Mouse (Mus musculus): ENCODE measurements around the gene Cdc42se2. TPM values are rescaled to one million over a fixed set of nuclear protein-coding genes. Genes with fewer than 3 reads are reported as not detected.

Cdc42se2 gene
- polyA plus RNA-seq, 2 experiments: 51.7 to 77.7 TPM

DNA sequence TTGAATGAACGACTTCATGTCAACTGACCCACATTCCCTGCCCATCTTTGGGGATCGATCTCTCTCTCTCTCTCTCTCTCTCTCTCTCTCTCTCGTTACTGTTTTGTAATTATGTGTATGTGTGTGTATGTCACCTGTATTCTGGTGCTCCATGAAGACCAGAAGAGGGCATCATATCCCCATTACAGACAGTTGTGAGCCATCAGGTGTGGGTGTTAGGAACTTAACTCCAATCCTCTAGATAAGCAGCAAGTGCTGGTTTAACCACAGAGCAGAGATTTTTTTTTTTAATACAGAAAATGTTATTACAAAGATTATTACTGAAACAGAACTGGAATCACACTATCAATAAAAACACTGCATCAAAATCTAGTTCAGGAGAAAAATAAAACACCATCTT is 1.9 kb downstream of the Cdc42se2 start:
- ATAC-seq (ENCODE audit: low FRiP score, low read depth) (no peak), DNase-seq (ENCODE audit: low spot score) (no peak)
- TF ChIP-seq POLR2A (IDR thresholded peaks at IDR 0.05; ENCODE audit: borderline replicate concordance, extremely low read depth, insufficient read depth, insufficient read length): no peak
- Histone ChIP-seq H3K4me2 (replicated peaks; ENCODE audit: low read depth, low read length, severe bottlenecking) (peak overlapping the region; percentile 57), H3K27ac (replicated peaks; ENCODE audit: low read depth, low read length) (no peak overlapping the region), H3K36me3 (ENCODE audit: control insufficient read depth, insufficient read depth, low read length) (no peaks in the 10 kb centered on the region), H3K27me3 (ENCODE audit: control insufficient read depth, insufficient read depth, low read length) (no peaks in the 10 kb centered on the region), H3K4me3 (replicated peaks; ENCODE audit: low read length) (no peak overlapping the region), H3K9ac (ENCODE audit: low read depth, low read length, severe bottlenecking) (no peak overlapping the region), H3K4me1 (ENCODE audit: control insufficient read depth, insufficient read depth, low read length) (peaks cover 15% of the 10 kb centered on the region), H3K9me3 (ENCODE audit: control insufficient read depth, low read length) (no peaks in the 10 kb centered on the region)
- 88% methylated on average over 3 of the region's 3 CpGs for WGBS

DNA sequence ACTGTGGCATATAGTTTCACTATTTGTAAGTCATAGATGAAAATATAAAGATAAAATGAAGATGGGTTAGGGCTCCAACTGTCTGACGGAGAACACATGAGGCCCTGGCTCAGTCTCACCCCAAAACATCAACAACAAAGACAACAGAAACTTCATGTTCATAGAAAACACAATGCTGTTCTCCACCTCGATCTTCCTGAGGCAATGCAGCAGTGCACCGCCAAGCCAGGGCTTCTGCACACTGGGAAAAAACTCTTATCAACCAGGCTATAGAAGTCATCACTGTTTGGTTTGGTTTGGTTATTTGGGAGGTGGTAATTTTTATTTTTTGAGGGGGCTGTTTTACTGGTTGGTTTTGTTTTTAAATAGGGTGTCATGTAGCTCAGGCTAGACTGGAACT is 3.0 kb downstream of the Cdc42se2 start:
- H3K36me3 ChIP-seq (ENCODE audit: control insufficient read depth, insufficient read depth, low read length): no peaks in the 10 kb centered on the region
- no peaks in the 10 kb centered on the region for H3K9me3 ChIP-seq (ENCODE audit: control insufficient read depth, low read length)
- 98% methylated on average over 3 of the region's 3 CpGs for WGBS
- peaks cover 15% of the 10 kb centered on the region for H3K4me1 ChIP-seq (ENCODE audit: control insufficient read depth, insufficient read depth, low read length)
- H3K27ac ChIP-seq (replicated peaks; ENCODE audit: low read depth, low read length): no peak overlapping the region
- no peak overlapping the region for H3K4me3 ChIP-seq (replicated peaks; ENCODE audit: low read length)
- no peaks in the 10 kb centered on the region for H3K27me3 ChIP-seq (ENCODE audit: control insufficient read depth, insufficient read depth, low read length)
- H3K9ac ChIP-seq (ENCODE audit: low read depth, low read length, severe bottlenecking): no peak overlapping the region
- H3K4me2 ChIP-seq (replicated peaks; ENCODE audit: low read depth, low read length, severe bottlenecking): no peak overlapping the region
- DNase-seq (ENCODE audit: low spot score) (no peak), ATAC-seq (ENCODE audit: low FRiP score, low read depth) (no peak)
- TF ChIP-seq POLR2A (IDR thresholded peaks at IDR 0.05; ENCODE audit: borderline replicate concordance, extremely low read depth, insufficient read depth, insufficient read length): no peak

DNA sequence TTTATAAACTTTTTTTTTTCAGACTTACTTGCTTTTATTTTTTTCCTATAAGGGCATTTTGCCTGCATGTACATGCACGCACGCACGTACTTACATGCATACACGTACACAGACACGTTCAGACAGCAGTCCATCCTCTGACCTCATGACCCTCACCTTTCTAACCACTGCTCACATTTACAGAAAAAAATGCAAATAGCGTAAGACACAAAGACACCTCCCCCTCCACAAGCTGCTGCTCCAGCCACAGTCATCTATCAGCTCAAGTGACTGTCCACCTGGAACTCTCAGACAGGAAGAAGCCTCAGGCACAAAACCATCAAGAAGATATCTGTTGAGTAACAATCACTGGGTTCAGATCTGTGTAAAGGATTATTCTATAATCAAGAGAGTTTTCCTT is 5.2 kb downstream of the Cdc42se2 start:
- no peak for TF ChIP-seq POLR2A (IDR thresholded peaks at IDR 0.05; ENCODE audit: borderline replicate concordance, extremely low read depth, insufficient read depth, insufficient read length)
- no peaks in the 10 kb centered on the region for H3K27me3 ChIP-seq (ENCODE audit: control insufficient read depth, insufficient read depth, low read length)
- H3K9me3 ChIP-seq (ENCODE audit: control insufficient read depth, low read length): no peaks in the 10 kb centered on the region
- no peak overlapping the region for H3K4me3 ChIP-seq (replicated peaks; ENCODE audit: low read length)
- ATAC-seq (ENCODE audit: low FRiP score, low read depth): no peak
- H3K4me2 ChIP-seq (replicated peaks; ENCODE audit: low read depth, low read length, severe bottlenecking): no peak overlapping the region
- no peak overlapping the region for H3K27ac ChIP-seq (replicated peaks; ENCODE audit: low read depth, low read length)
- WGBS: 80% methylated on average over 6 of the region's 6 CpGs
- no peak overlapping the region for H3K9ac ChIP-seq (ENCODE audit: low read depth, low read length, severe bottlenecking)
- no peaks in the 10 kb centered on the region for H3K36me3 ChIP-seq (ENCODE audit: control insufficient read depth, insufficient read depth, low read length)
- no peak for DNase-seq (ENCODE audit: low spot score)
- peaks cover 15% of the 10 kb centered on the region for H3K4me1 ChIP-seq (ENCODE audit: control insufficient read depth, insufficient read depth, low read length)

DNA sequence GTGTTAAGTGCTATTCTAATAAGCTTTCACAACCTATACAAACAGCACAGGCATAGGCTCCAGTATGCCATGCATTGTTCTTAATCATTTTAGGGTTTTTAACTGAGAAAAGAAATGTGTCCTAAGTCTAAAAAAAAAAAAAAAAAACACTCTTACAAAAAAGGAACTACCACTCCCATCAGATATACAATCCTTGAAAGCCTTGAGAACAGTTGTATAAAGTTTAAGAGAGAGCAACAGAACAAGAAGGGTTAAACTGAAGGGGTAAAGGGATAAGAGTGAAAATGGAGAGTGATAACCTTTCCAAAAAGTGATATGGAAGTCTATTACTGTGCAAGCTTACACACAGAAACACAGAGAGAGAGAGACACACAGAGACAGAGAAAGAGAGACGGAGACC is 7.5 kb downstream of the Cdc42se2 start:
- WGBS: 91% methylated on average over 1 of the region's 1 CpGs

DNA sequence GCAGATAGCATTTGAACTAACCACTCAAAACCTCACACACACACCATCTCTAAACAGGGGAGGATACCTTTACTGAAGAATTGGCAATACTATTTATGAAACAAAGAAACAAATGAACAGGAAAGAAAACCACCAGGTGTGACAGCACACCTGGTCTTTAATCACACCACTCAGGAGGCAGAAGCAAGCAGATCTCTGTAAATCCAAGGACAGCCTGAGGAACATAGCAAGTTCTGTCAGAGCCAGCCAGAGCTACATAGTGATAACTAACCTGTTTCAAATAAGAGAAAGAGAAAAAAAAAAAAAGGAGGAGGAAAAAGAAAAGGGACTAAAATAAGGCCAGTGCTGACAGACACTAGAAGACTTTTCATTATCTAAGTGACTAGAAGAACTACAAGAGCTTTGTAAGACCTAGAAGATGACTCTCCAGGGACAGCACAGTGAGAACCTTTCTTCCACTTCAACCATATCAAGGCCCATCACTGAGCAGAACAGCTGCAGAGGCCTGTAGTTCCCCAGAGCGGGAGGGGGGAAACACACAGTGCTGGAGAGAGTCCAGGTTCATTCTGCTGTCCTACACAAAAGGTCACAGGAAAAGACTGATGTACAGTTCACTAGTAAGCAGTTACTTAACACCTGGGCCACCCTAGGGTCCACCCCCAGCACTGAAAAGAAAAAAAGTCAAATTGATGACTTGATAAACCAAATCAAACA is 9.2 kb downstream of the Cdc42se2 start:
- DNase-seq (ENCODE audit: low spot score): peak; percentile 45
- TF ChIP-seq POLR2A (IDR thresholded peaks at IDR 0.05; ENCODE audit: borderline replicate concordance, extremely low read depth, insufficient read depth, insufficient read length): no peak

More for the DNA sequence above, 7.5 kb downstream of the Cdc42se2 start:
- H3K4me1 ChIP-seq (ENCODE audit: control insufficient read depth, insufficient read depth, low read length): 0 out of 2 replicates have a peak, but pooled peaks cover 5% of the 10 kb centered on the region
- no peaks in the 10 kb centered on the region for H3K9me3 ChIP-seq (ENCODE audit: control insufficient read depth, low read length)
- no peak for ATAC-seq (ENCODE audit: low FRiP score, low read depth)
- H3K4me2 ChIP-seq (replicated peaks; ENCODE audit: low read depth, low read length, severe bottlenecking): no peak overlapping the region
- no peaks in the 10 kb centered on the region for H3K27me3 ChIP-seq (ENCODE audit: control insufficient read depth, insufficient read depth, low read length)
- no peak overlapping the region for H3K27ac ChIP-seq (replicated peaks; ENCODE audit: low read depth, low read length)
- no peak overlapping the region for H3K4me3 ChIP-seq (replicated peaks; ENCODE audit: low read length)
- H3K9ac ChIP-seq (ENCODE audit: low read depth, low read length, severe bottlenecking): no peak overlapping the region
- no peak for TF ChIP-seq POLR2A (IDR thresholded peaks at IDR 0.05; ENCODE audit: borderline replicate concordance, extremely low read depth, insufficient read depth, insufficient read length)
- no peak for DNase-seq (ENCODE audit: low spot score)
- H3K36me3 ChIP-seq (ENCODE audit: control insufficient read depth, insufficient read depth, low read length): no peaks in the 10 kb centered on the region

More for the DNA sequence above, 9.2 kb downstream of the Cdc42se2 start:
- Histone ChIP-seq H3K9ac (ENCODE audit: low read depth, low read length, severe bottlenecking) (no peak overlapping the region), H3K27me3 (ENCODE audit: control insufficient read depth, insufficient read depth, low read length) (no peaks in the 10 kb centered on the region), H3K4me2 (replicated peaks; ENCODE audit: low read depth, low read length, severe bottlenecking) (no peak overlapping the region), H3K4me1 (ENCODE audit: control insufficient read depth, insufficient read depth, low read length) (0 out of 2 replicates have a peak, but pooled peaks cover 3% of the 10 kb centered on the region), H3K4me3 (replicated peaks; ENCODE audit: low read length) (no peak overlapping the region), H3K36me3 (ENCODE audit: control insufficient read depth, insufficient read depth, low read length) (no peaks in the 10 kb centered on the region), H3K9me3 (ENCODE audit: control insufficient read depth, low read length) (no peaks in the 10 kb centered on the region), H3K27ac (replicated peaks; ENCODE audit: low read depth, low read length) (no peak overlapping the region)
- 77% methylated on average over 1 of the region's 1 CpGs for WGBS
- ATAC-seq (ENCODE audit: low FRiP score, low read depth): no peak
